Mouse (Mus musculus) megakaryocyte, embryonic 14.5 days (primary cell): Measurements from ENCODE around the gene Itpk1. TPM values are rescaled to one million over a fixed set of nuclear protein-coding genes. Genes with fewer than 3 reads are reported as not detected.

Experiments used
- H3K27me3 ChIP-seq: replicated peaks from 2 replicates; pipeline ENCODE3; 2012; ENCODE audit warnings: inconsistent platforms
- H3K36me3 ChIP-seq: replicated peaks from 2 replicates; pipeline ENCODE3; 2012; ENCODE audit warnings: low read length, inconsistent platforms, mixed read lengths
- H3K4me1 ChIP-seq: 2 replicates; pipeline ENCODE4 v1.6.1; 2012; ENCODE audit warnings: inconsistent platforms
- H3K4me3 ChIP-seq: replicated peaks from 2 replicates; pipeline ENCODE3; 2012; ENCODE audit warnings: moderate library complexity, mild to moderate bottlenecking, inconsistent platforms
- H3K9me3 ChIP-seq: 2 replicates; pipeline ENCODE4 v1.6.1; 2012; ENCODE audit warnings: inconsistent platforms
- FLI1 ChIP-seq: IDR thresholded peaks from 2 replicates; pipeline ENCODE4 v1.6.1; 2012; ENCODE audit warnings: low read length, inconsistent platforms, mixed read lengths
- GATA1 ChIP-seq: IDR thresholded peaks from 3 replicates; pipeline ENCODE4 v1.6.1; 2012; ENCODE audit warnings: mixed read lengths, low read length, inconsistent platforms, borderline replicate concordance
- polyA plus RNA-seq: library from polyadenylated mRNA; stranded (reverse); fragments of >175 nt; gene quantifications from 2 replicates; pipeline ENCODE4 v1.2.3, GENCODE M21; 2012; ENCODE audit warnings: low replicate concordance; ENCODE audit not compliant: insufficient read depth

The Itpk1 gene
- polyA plus RNA-seq, 1 experiment = 19.2 TPM

GRCm38 (mm10) chr12:102663349-102664051, 41.2 kb downstream of the Itpk1 start:
- no peak for TF ChIP-seq FLI1
- no peak for TF ChIP-seq GATA1
- Histone ChIP-seq H3K9me3 (no peaks in the 10 kb centered on the region), H3K27me3 (no peaks in the 10 kb centered on the region), H3K4me1 (peaks cover 18% of the 10 kb centered on the region), H3K4me3 (no peak overlapping the region), H3K36me3 (peaks cover 46% of the 10 kb centered on the region)

GRCm38 (mm10) chr12:102661772-102662171, 43.0 kb downstream of the Itpk1 start:
- Histone ChIP-seq H3K27me3 (no peaks in the 10 kb centered on the region), H3K36me3 (peaks cover 36% of the 10 kb centered on the region), H3K9me3 (no peaks in the 10 kb centered on the region), H3K4me1 (peaks cover 20% of the 10 kb centered on the region), H3K4me3 (no peak overlapping the region)
- TF ChIP-seq FLI1 (no peak), GATA1 (no peak)

- H3K27me3 ChIP-seq = no peaks in the 10 kb centered on the region
- peaks cover 22% of the 10 kb centered on the region for H3K4me1 ChIP-seq
- no peak overlapping the region for H3K4me3 ChIP-seq
- peaks cover 37% of the 10 kb centered on the region for H3K36me3 ChIP-seq
- no peaks in the 10 kb centered on the region for H3K9me3 ChIP-seq
- TF ChIP-seq GATA1 = no peak
- TF ChIP-seq FLI1 = no peak
Observed at GRCm38 (mm10) chr12:102660906-102661651, 43.7 kb downstream of the Itpk1 start.

DNA sequence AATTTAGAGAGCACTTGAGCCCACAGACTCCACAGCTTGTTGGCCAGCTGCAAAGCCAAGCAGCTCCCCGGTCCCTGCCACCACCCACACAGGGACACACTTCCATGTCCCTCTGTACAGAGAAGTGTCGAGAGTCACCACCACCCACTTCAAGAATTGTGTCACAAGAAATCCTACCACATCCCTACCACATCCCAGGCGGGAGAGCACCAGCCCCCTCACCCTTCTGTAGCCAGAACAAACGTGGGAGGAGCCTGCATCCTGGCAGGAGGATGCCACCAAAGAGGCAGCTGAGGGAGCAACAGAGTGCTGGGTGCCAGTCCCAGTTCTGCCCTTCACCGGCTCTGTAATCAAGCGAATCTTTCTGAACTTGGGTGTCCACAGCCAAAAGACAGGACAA, 51.7 kb downstream of the Itpk1 start:
- TF ChIP-seq GATA1 = no peak
- TF ChIP-seq FLI1 = no peak
- no peaks in the 10 kb centered on the region for H3K9me3 ChIP-seq
- peaks cover 27% of the 10 kb centered on the region for H3K36me3 ChIP-seq

DNA sequence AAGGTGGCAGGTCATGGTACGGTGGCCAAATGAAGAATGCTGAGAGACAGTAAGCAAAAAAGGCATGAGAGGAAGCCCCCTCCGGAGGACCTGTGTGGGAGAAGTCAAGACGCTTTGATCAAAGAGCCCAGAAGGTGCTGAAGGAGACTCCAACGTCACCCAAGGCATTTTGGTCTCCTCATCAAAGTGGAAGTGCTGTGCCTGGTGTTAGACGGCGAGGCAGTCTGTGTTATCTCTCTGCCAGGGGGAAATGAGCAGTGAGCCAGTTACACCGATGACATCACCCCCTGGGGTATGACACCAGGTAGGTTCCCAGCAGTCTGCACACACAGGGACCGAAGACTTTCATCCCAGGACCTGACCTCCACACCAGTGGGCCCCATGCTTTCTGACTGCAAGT, 52.3 kb downstream of the Itpk1 start:
- TF ChIP-seq FLI1 (no peak), GATA1 (no peak)
- no peaks in the 10 kb centered on the region for H3K27me3 ChIP-seq
- H3K36me3 ChIP-seq = peaks cover 24% of the 10 kb centered on the region
- peaks cover 74% of the 10 kb centered on the region for H3K4me1 ChIP-seq
- peak overlapping the region; percentile 82 for H3K4me3 ChIP-seq
- no peaks in the 10 kb centered on the region for H3K9me3 ChIP-seq

More for the DNA sequence above, 51.7 kb downstream of the Itpk1 start:
- H3K4me1 ChIP-seq = peaks cover 70% of the 10 kb centered on the region
- H3K4me3 ChIP-seq = peak overlapping the region; percentile 50
- H3K27me3 ChIP-seq = no peaks in the 10 kb centered on the region

GRCm38 (mm10) chr12:102651871-102652270, 52.9 kb downstream of the Itpk1 start:
- Histone ChIP-seq H3K27me3 (no peaks in the 10 kb centered on the region), H3K36me3 (peaks cover 24% of the 10 kb centered on the region), H3K4me3 (no peak overlapping the region), H3K9me3 (no peaks in the 10 kb centered on the region), H3K4me1 (peaks cover 79% of the 10 kb centered on the region)
- no peak for TF ChIP-seq FLI1
- no peak for TF ChIP-seq GATA1

- TF ChIP-seq FLI1 (no peak), GATA1 (no peak)
- Histone ChIP-seq H3K4me3 (no peak overlapping the region), H3K27me3 (no peaks in the 10 kb centered on the region), H3K4me1 (peaks cover 79% of the 10 kb centered on the region), H3K36me3 (peaks cover 19% of the 10 kb centered on the region), H3K9me3 (no peaks in the 10 kb centered on the region)
Observed at GRCm38 (mm10) chr12:102651401-102651800, 53.3 kb downstream of the Itpk1 start.

DNA sequence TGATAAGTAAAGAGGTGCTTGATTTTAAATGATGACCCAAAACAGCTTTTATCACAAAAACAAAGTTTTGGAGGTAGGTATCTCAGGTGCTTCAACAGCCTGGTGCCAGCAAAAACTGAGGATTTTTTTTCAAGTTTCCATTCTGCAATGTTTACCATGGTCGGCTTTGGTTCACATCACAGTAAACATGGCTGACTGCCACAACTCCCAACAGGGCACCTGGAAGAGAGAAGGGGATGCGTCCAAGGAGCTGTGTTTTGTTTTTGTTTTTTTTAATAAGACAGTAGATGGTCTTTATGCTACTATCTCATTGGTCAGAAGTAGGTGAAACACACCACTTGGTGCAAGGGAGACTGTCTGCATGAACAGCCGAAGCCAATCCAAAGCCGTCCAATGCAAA, 54.1 kb downstream of the Itpk1 start:
- peaks cover 79% of the 10 kb centered on the region for H3K4me1 ChIP-seq
- H3K36me3 ChIP-seq = peaks cover 12% of the 10 kb centered on the region
- H3K27me3 ChIP-seq = no peaks in the 10 kb centered on the region
- TF ChIP-seq FLI1 (no peak), GATA1 (no peak)
- H3K4me3 ChIP-seq = no peak overlapping the region
- H3K9me3 ChIP-seq = no peaks in the 10 kb centered on the region

- no peak for TF ChIP-seq FLI1
- TF ChIP-seq GATA1 = no peak
- H3K9me3 ChIP-seq = no peaks in the 10 kb centered on the region
- H3K4me1 ChIP-seq = peaks cover 83% of the 10 kb centered on the region
- H3K4me3 ChIP-seq = peak overlapping the region; percentile 11
- H3K27me3 ChIP-seq = no peaks in the 10 kb centered on the region
- peaks cover 9% of the 10 kb centered on the region for H3K36me3 ChIP-seq
Observed at GRCm38 (mm10) chr12:102647839-102648564, 56.7 kb downstream of the Itpk1 start.
